In genomic region chr6:55443927-55444688, GRCm38 (mm10) we compare ENCODE assay signal across 8 mouse cellular contexts. TPM values are rescaled to one million over a fixed set of nuclear protein-coding genes. Genes with fewer than 3 reads are reported as not detected.
DNase-seq lines count a peak whose midpoint lies in the region; ATAC-seq lines count a peak whose summit lies in the region.

No protein-coding gene starts in this region.

- H3K27me3 ChIP-seq in heart, embryonic 12.5 days (replicated peaks): peaks cover 58% of the 10 kb centered on the region
- peaks cover 34% of the 10 kb centered on the region for H3K27me3 ChIP-seq in forebrain, embryonic 12.5 days

- no peaks in the 10 kb centered on the region for H3K9me3 ChIP-seq in heart, embryonic 12.5 days (replicated peaks)
- no peaks in the 10 kb centered on the region for H3K9me3 ChIP-seq in forebrain, embryonic 12.5 days

- ATAC-seq in heart, embryonic 12.5 days (ENCODE audit: insufficient number of reproducible peaks, low FRiP score): no peak
- peak; percentile 96 for ATAC-seq in forebrain, embryonic 12.5 days (ENCODE audit: low FRiP score)
- ATAC-seq in erythroid progenitor cell, adult 5-6 weeks (replicated peaks; ENCODE audit: low FRiP score, poor library complexity, severe bottlenecking): no peak

- no peak overlapping the region for H3K4me2 ChIP-seq in heart, embryonic 12.5 days
- no peak overlapping the region for H3K4me2 ChIP-seq in forebrain, embryonic 12.5 days

- DNase-seq in heart, adult 18-20 months: peak; percentile 41 to 48
- peak; percentile 65 to 74 for DNase-seq in layer of hippocampus, postnatal 36 days
- peak; percentile 88 to 92 for DNase-seq in right cerebral cortex, postnatal 10 days (ENCODE audit: low spot score in 2 of 2)
- no peak for DNase-seq in urinary bladder, postnatal 25 days (ENCODE audit: low spot score)
- no peak for DNase-seq in testis, postnatal 10 days (ENCODE audit: low spot score)

- no peak overlapping the region for H3K4me3 ChIP-seq in heart, embryonic 12.5 days
- no peak overlapping the region for H3K4me3 ChIP-seq in forebrain, embryonic 12.5 days (replicated peaks)

- H3K9ac ChIP-seq in heart, embryonic 12.5 days: no peak overlapping the region
- H3K9ac ChIP-seq in forebrain, embryonic 12.5 days: no peak overlapping the region

- WGBS in heart, embryonic 12.5 days: 26% methylated on average over 2 of the region's 2 CpGs
- WGBS in forebrain, embryonic 12.5 days: 3% methylated on average over 2 of the region's 2 CpGs

- no peak overlapping the region for H3K27ac ChIP-seq in heart, embryonic 12.5 days (ENCODE audit: poor library complexity, severe bottlenecking)
- peak overlapping the region; percentile 89 for H3K27ac ChIP-seq in forebrain, embryonic 12.5 days

- no peaks in the 10 kb centered on the region for H3K36me3 ChIP-seq in heart, embryonic 12.5 days
- no peaks in the 10 kb centered on the region for H3K36me3 ChIP-seq in forebrain, embryonic 12.5 days (replicated peaks)

- no peaks in the 10 kb centered on the region for H3K4me1 ChIP-seq in heart, embryonic 12.5 days (replicated peaks)
- H3K4me1 ChIP-seq in forebrain, embryonic 12.5 days: peaks cover 44% of the 10 kb centered on the region

RNA-seq across cellular contexts. Expression of gene Adcyap1r1, which starts 7.7 kb away (rescaled TPM):
- total RNA-seq in heart, adult 18-20 months (2021): 1 to 10 TPM; 4.9 to 6.1 TPM
- polyA plus RNA-seq in heart, embryonic 12.5 days (2016; fragmentation: Nextera tagmentation; extraction: Ambion mirVana): 6.2 and 6.5 TPM in 2 replicates
- polyA plus RNA-seq in forebrain, embryonic 12.5 days (2016; fragmentation: Nextera tagmentation; extraction: Ambion mirVana): 13.4 and 15.7 TPM in 2 replicates
- 100 to 1,000 TPM; 138 to 149 TPM for total RNA-seq in layer of hippocampus, postnatal 36 days (2021)
- total RNA-seq in erythroid progenitor cell, adult 5-6 weeks (2015; ENCODE audit: low replicate concordance): not detected in 2 replicates
- total RNA-seq in erythroid progenitor cell, adult 5-6 weeks (2017; ENCODE audit: low replicate concordance): 0.26 TPM in 1 of 2 replicates, not detected in the other

Comparison
In these comparisons a context has a peak if more than half of its experiments do, and no peak if none do; other contexts are left out.
1. DNase-seq: peak in heart, adult 18-20 months (2 of 2), layer of hippocampus, postnatal 36 days (2 of 2) and right cerebral cortex, postnatal 10 days (2 of 2); none in urinary bladder, postnatal 25 days (single experiment) and testis, postnatal 10 days (single experiment).
2. RNA of gene Adcyap1r1, which starts 7.7 kb away (total RNA-seq): 138 to 149 TPM in layer of hippocampus, postnatal 36 days; 4.9 to 6.1 TPM in heart, adult 18-20 months and 0.26 TPM in erythroid progenitor cell, adult 5-6 weeks; every median in the first group is over 10 times any median in the second.